Mouse (Mus musculus): ENCODE measurements around the gene Cpa4. TPM values are rescaled to one million over a fixed set of nuclear protein-coding genes. Genes with fewer than 3 reads are reported as not detected.

Cpa4 gene
- polyA plus RNA-seq, 1 experiment = not detected

DNA sequence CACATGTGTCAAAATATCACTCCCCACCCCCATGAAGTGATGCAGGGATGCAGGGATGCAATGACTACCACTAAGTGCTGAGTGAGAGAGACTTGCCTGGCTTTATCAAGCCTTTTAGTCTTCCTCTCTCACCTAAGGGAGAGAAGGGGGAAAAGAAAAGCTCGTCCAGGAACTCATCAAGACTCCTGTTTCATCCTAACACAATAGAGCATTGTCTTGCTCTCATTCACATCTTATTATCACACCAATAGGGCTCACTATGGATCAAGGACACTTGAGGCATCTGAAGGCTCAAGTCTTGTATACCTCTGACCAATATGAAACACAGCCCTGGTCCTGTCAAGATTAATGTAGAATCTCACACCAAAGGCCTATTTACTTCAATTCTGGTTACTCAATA, 32.8 kb downstream of the Cpa4 start:
- no peak overlapping the region for H3ac ChIP-seq (ENCODE audit: control insufficient read depth, insufficient read length, low read depth)
- no peak overlapping the region for H3K4me3 ChIP-seq (ENCODE audit: insufficient read depth, poor library complexity, severe bottlenecking)
- H3K79me2 ChIP-seq (ENCODE audit: control insufficient read depth, insufficient read depth) = no peaks in the 10 kb centered on the region
- no peaks in the 10 kb centered on the region for H3K79me3 ChIP-seq (ENCODE audit: low read depth)
- no peaks in the 10 kb centered on the region for H3K27me3 ChIP-seq (ENCODE audit: control insufficient read depth, insufficient read depth, insufficient read length)
- TF ChIP-seq MYOD1 (IDR thresholded peaks at IDR 0.05; ENCODE audit: control insufficient read depth, insufficient read length, low read depth) (no peak), MAX (IDR thresholded peaks at IDR 0.05) (no peak), USF1 (IDR thresholded peaks at IDR 0.05; ENCODE audit: low read depth) (no peak), MYOG (IDR thresholded peaks at IDR 0.05; ENCODE audit: control insufficient read depth, extremely low read depth, insufficient read length) (no peak), FOSL1 (IDR thresholded peaks at IDR 0.05; ENCODE audit: insufficient read depth, low read length, poor library complexity, severe bottlenecking) (no peak), CEBPB (IDR thresholded peaks at IDR 0.05; ENCODE audit: low read depth) (no peak), CTCF (IDR thresholded peaks at IDR 0.05; ENCODE audit: control insufficient read depth, insufficient read depth, insufficient read length) (no peak)
- H3K36me3 ChIP-seq (ENCODE audit: control insufficient read depth, insufficient read depth) = no peaks in the 10 kb centered on the region

DNA sequence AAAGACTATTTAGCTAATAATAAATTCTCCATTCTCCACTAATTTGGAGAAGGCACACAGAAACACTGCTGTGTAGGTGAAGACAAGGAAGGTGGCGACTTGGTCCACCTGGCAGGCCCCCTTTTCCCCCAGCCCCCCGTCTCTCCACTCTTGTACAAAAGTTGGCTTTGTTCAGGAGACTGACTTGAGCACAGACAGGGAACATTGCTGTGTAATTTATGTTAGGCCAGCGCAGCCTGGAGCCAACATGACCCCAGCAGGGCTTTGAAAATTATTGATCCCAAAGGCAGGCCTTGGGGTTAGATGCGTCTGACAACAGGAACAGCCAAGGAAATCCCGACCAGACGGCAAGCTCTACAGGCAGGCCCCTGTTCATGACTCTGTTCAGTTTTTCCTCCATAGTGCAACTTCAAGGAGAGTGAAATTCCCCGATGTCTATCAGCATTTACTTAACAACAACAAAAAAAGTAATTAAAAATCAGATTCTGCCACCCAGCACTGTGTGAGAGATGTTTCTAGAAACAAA, 36.2 kb downstream of the Cpa4 start:
- Histone ChIP-seq H3ac (ENCODE audit: control insufficient read depth, insufficient read length, low read depth) (no peak overlapping the region), H3K27me3 (ENCODE audit: control insufficient read depth, insufficient read depth, insufficient read length) (no peaks in the 10 kb centered on the region)

DNA sequence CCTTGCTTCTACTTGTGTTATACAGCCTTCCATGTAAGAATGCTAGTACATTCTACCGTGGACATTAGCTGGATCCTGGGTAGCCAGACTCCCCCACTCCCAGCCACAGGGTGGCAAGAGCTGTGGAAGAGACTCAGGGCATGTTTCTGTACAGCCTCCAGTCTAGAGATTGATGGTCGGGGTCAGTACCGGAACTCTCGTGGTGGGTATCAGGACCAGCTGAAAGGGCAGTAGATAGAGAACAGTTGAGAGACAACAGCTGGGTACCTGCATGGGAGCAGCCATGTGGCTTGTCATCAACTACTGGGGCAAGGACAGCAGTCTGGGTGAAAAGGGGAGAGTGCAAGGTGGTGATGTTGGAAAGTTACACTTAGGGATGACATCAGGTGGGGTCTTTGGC, 36.9 kb downstream of the Cpa4 start:
- TF ChIP-seq FOSL1 (IDR thresholded peaks at IDR 0.05; ENCODE audit: insufficient read depth, low read length, poor library complexity, severe bottlenecking) (no peak), MYOD1 (IDR thresholded peaks at IDR 0.05; ENCODE audit: control insufficient read depth, insufficient read length, low read depth) (no peak), MYOG (IDR thresholded peaks at IDR 0.05; ENCODE audit: control insufficient read depth, extremely low read depth, insufficient read length) (no peak)
- H3ac ChIP-seq (ENCODE audit: control insufficient read depth, insufficient read length, low read depth) = no peak overlapping the region
- no peaks in the 10 kb centered on the region for H3K36me3 ChIP-seq (ENCODE audit: control insufficient read depth, insufficient read depth)
- H3K27me3 ChIP-seq (ENCODE audit: control insufficient read depth, insufficient read depth, insufficient read length) = no peaks in the 10 kb centered on the region
- no peaks in the 10 kb centered on the region for H3K79me2 ChIP-seq (ENCODE audit: control insufficient read depth, insufficient read depth)
- H3K4me3 ChIP-seq (ENCODE audit: insufficient read depth, poor library complexity, severe bottlenecking) = no peak overlapping the region
- H3K79me3 ChIP-seq (ENCODE audit: low read depth) = no peaks in the 10 kb centered on the region

More for the DNA sequence above, 36.2 kb downstream of the Cpa4 start:
- Histone ChIP-seq H3K4me3 (ENCODE audit: insufficient read depth, poor library complexity, severe bottlenecking) (no peak overlapping the region), H3K79me3 (ENCODE audit: low read depth) (no peaks in the 10 kb centered on the region), H3K79me2 (ENCODE audit: control insufficient read depth, insufficient read depth) (no peaks in the 10 kb centered on the region), H3K36me3 (ENCODE audit: control insufficient read depth, insufficient read depth) (no peaks in the 10 kb centered on the region)
- TF ChIP-seq CEBPB (IDR thresholded peaks at IDR 0.05; ENCODE audit: low read depth) = no peak
- TF ChIP-seq FOSL1 (IDR thresholded peaks at IDR 0.05; ENCODE audit: insufficient read depth, low read length, poor library complexity, severe bottlenecking) = no peak
- no peak for TF ChIP-seq MYOG (IDR thresholded peaks at IDR 0.05; ENCODE audit: control insufficient read depth, extremely low read depth, insufficient read length)
- TF ChIP-seq USF1 (IDR thresholded peaks at IDR 0.05; ENCODE audit: low read depth) = no peak
- TF ChIP-seq MYOD1 (IDR thresholded peaks at IDR 0.05; ENCODE audit: control insufficient read depth, insufficient read length, low read depth) = no peak
- TF ChIP-seq MAX (IDR thresholded peaks at IDR 0.05) = no peak
- TF ChIP-seq CTCF (IDR thresholded peaks at IDR 0.05; ENCODE audit: control insufficient read depth, insufficient read depth, insufficient read length) = no peak

DNA sequence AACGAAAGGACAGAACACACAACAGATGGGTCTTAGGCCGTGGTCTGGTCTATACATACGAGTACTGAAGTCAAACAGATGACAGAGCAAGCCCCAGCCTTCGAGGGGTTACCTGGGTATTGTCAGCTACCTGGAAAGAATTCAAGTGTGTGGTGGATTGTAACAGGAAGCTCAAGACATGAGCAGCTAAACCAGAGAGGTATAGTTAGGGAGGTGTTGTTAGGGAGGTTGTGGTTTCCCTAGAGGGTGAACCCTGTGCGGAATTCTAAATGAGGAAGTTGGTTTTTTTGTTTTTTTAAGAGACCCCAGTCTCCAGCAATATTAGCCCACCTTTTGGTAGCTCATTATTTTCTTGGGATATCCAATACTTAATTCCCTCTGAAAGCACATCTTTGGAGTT, 37.5 kb downstream of the Cpa4 start:
- Histone ChIP-seq H3K79me3 (ENCODE audit: low read depth) (no peaks in the 10 kb centered on the region), H3K79me2 (ENCODE audit: control insufficient read depth, insufficient read depth) (no peaks in the 10 kb centered on the region), H3K36me3 (ENCODE audit: control insufficient read depth, insufficient read depth) (no peaks in the 10 kb centered on the region), H3K4me3 (ENCODE audit: insufficient read depth, poor library complexity, severe bottlenecking) (no peak overlapping the region), H3K27me3 (ENCODE audit: control insufficient read depth, insufficient read depth, insufficient read length) (no peaks in the 10 kb centered on the region), H3ac (ENCODE audit: control insufficient read depth, insufficient read length, low read depth) (no peak overlapping the region)
- TF ChIP-seq CEBPB (IDR thresholded peaks at IDR 0.05; ENCODE audit: low read depth) = no peak
- TF ChIP-seq FOSL1 (IDR thresholded peaks at IDR 0.05; ENCODE audit: insufficient read depth, low read length, poor library complexity, severe bottlenecking) = no peak
- TF ChIP-seq MYOG (IDR thresholded peaks at IDR 0.05; ENCODE audit: control insufficient read depth, extremely low read depth, insufficient read length) = no peak
- no peak for TF ChIP-seq CTCF (IDR thresholded peaks at IDR 0.05; ENCODE audit: control insufficient read depth, insufficient read depth, insufficient read length)
- TF ChIP-seq USF1 (IDR thresholded peaks at IDR 0.05; ENCODE audit: low read depth) = no peak
- TF ChIP-seq MYOD1 (IDR thresholded peaks at IDR 0.05; ENCODE audit: control insufficient read depth, insufficient read length, low read depth) = no peak
- no peak for TF ChIP-seq MAX (IDR thresholded peaks at IDR 0.05)

GRCm38 (mm10) chr6:30610710-30611109, 42.5 kb downstream of the Cpa4 start, which contains the start of gene Cpa5:
Gene Cpa5, plus strand, starts transcription at chr6:30611010.
- Histone ChIP-seq H3K79me3 (ENCODE audit: low read depth) (no peaks in the 10 kb centered on the region), H3ac (ENCODE audit: control insufficient read depth, insufficient read length, low read depth) (no peak within 1 kb of the TSS), H3K36me3 (ENCODE audit: control insufficient read depth, insufficient read depth) (no peaks in the 10 kb centered on the region), H3K27me3 (ENCODE audit: control insufficient read depth, insufficient read depth, insufficient read length) (no peaks in the 10 kb centered on the region), H3K4me3 (ENCODE audit: insufficient read depth, poor library complexity, severe bottlenecking) (no peak within 1 kb of the TSS), H3K79me2 (ENCODE audit: control insufficient read depth, insufficient read depth) (no peaks in the 10 kb centered on the region)
- TF ChIP-seq MYOG (IDR thresholded peaks at IDR 0.05; ENCODE audit: control insufficient read depth, extremely low read depth, insufficient read length) = no peak
- TF ChIP-seq MAX (IDR thresholded peaks at IDR 0.05) = no peak
- TF ChIP-seq CTCF (IDR thresholded peaks at IDR 0.05; ENCODE audit: control insufficient read depth, insufficient read depth, insufficient read length) = no peak
- no peak for TF ChIP-seq CEBPB (IDR thresholded peaks at IDR 0.05; ENCODE audit: low read depth)
- TF ChIP-seq MYOD1 (IDR thresholded peaks at IDR 0.05; ENCODE audit: control insufficient read depth, insufficient read length, low read depth) = no peak
- TF ChIP-seq USF1 (IDR thresholded peaks at IDR 0.05; ENCODE audit: low read depth) = no peak
- no peak for TF ChIP-seq FOSL1 (IDR thresholded peaks at IDR 0.05; ENCODE audit: insufficient read depth, low read length, poor library complexity, severe bottlenecking)

GRCm38 (mm10) chr6:30611212-30611611, 43.0 kb downstream of the Cpa4 start:
- no peak overlapping the region for H3ac ChIP-seq (ENCODE audit: control insufficient read depth, insufficient read length, low read depth)
- H3K79me2 ChIP-seq (ENCODE audit: control insufficient read depth, insufficient read depth) = no peaks in the 10 kb centered on the region
- TF ChIP-seq CTCF (IDR thresholded peaks at IDR 0.05; ENCODE audit: control insufficient read depth, insufficient read depth, insufficient read length) (no peak), USF1 (IDR thresholded peaks at IDR 0.05; ENCODE audit: low read depth) (no peak), MAX (IDR thresholded peaks at IDR 0.05) (no peak), CEBPB (IDR thresholded peaks at IDR 0.05; ENCODE audit: low read depth) (no peak), FOSL1 (IDR thresholded peaks at IDR 0.05; ENCODE audit: insufficient read depth, low read length, poor library complexity, severe bottlenecking) (no peak), MYOD1 (IDR thresholded peaks at IDR 0.05; ENCODE audit: control insufficient read depth, insufficient read length, low read depth) (no peak), MYOG (IDR thresholded peaks at IDR 0.05; ENCODE audit: control insufficient read depth, extremely low read depth, insufficient read length) (no peak)
- no peaks in the 10 kb centered on the region for H3K79me3 ChIP-seq (ENCODE audit: low read depth)
- H3K36me3 ChIP-seq (ENCODE audit: control insufficient read depth, insufficient read depth) = no peaks in the 10 kb centered on the region
- no peak overlapping the region for H3K4me3 ChIP-seq (ENCODE audit: insufficient read depth, poor library complexity, severe bottlenecking)
- no peaks in the 10 kb centered on the region for H3K27me3 ChIP-seq (ENCODE audit: control insufficient read depth, insufficient read depth, insufficient read length)
